Mouse (Mus musculus) kidney, adult 2 months (tissue): Measurements from ENCODE around the gene 4933428G20Rik.

Experiments
- CTCF ChIP-seq: fragments of 200-500 bp; conservative IDR thresholded peaks from 2 replicates; pipeline ENCODE4 v1.5.1; 2011; ENCODE audit warnings: low read depth, mild to moderate bottlenecking, control low read depth, low read length, moderate library complexity, mixed read lengths; ENCODE audit not compliant: insufficient read depth, insufficient read length
- POLR2A ChIP-seq: fragments of 200-500 bp; IDR thresholded peaks from one replicate; pipeline ENCODE4 v1.6.1; 2011; ENCODE audit warnings: low read depth, low read length, control low read depth

DNA sequence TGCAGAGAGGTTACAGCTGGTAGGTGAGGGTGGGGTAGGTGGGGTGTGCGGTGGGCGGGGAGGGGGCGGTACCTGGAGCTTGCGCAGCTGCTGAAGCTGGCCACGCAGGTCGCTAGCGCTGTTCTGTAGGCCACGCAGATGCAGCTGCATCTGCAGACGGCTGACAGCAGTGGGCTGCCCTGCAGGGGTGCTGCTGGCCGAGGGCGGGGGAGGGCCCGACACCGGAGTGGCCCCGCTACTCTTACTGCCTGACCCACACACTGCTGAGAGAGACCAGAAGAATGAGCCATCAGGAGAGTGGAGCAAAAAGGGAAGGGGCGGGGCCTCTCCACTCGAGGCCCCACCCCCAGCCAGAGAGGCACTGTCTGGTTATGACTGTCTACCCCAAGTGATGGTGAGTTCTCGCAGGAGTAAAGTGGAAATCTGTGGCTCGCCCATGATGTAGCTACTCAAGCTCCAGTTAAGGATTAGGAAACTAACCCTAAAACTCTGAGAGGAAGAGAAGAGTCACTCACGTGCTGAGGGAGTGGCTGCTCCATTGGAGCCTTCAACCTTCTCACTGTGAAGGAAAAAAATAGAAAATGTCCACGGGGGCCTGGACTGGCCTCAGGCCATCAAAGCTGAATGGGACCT, 32.9 kb upstream of the 4933428G20Rik start:
- TF ChIP-seq CTCF (no peak), POLR2A (no peak)
